Mouse (Mus musculus): ENCODE results near the gene Zbp1.

- TF ChIP-seq CTCF (IDR thresholded peaks at IDR 0.05; ENCODE audit: borderline replicate concordance, insufficient read depth, low read depth, low read length) (peak; percentile 43; the same call in 1 of the 2 replicates), POLR2A (IDR thresholded peaks at IDR 0.05; ENCODE audit: borderline replicate concordance, insufficient read depth, low read length) (no peak)
Measured at GRCm38 (mm10) chr2:173164358-173164757, 54.4 kb downstream of the Zbp1 start.

All from cerebellum, adult 2 months (tissue).